Mouse (Mus musculus) spleen, adult 2 months (tissue): Measurements from ENCODE around the gene Nrf1. TPM values are rescaled to one million over a fixed set of nuclear protein-coding genes. Genes with fewer than 3 reads are reported as not detected.

Experiments used
- DNase-seq, 2 experiments: peaks; one replicate each; pipeline versions ENCODE4 v3.0.0 to v3.0.0-alpha.2; 2012 to 2021; ENCODE audit warnings: low spot score in 2 of 2, low read depth in 1 of 2
- H3K27ac ChIP-seq: fragments of 200-500 bp; 2 replicates; pipeline ENCODE4 v1.5.1; 2012; ENCODE audit warnings: low read length, inconsistent platforms; ENCODE audit not compliant: insufficient read depth
- H3K27me3 ChIP-seq: fragments of 200-500 bp; 2 replicates; pipeline ENCODE4 v1.6.1; 2012; ENCODE audit warnings: mild to moderate bottlenecking, moderate library complexity, low read length, inconsistent platforms; ENCODE audit not compliant: control insufficient read depth, insufficient read depth
- H3K36me3 ChIP-seq: fragments of 200-500 bp; 2 replicates; pipeline ENCODE4 v1.6.1; 2012; ENCODE audit warnings: mild to moderate bottlenecking, low read length, inconsistent platforms; ENCODE audit not compliant: control insufficient read depth, insufficient read depth
- H3K4me1 ChIP-seq: fragments of 200-500 bp; 2 replicates; pipeline ENCODE4 v1.6.1; 2011; ENCODE audit warnings: inconsistent platforms; ENCODE audit not compliant: control insufficient read depth, insufficient read depth, insufficient read length
- H3K4me3 ChIP-seq: fragments of 200-500 bp; 2 replicates; pipeline ENCODE4 v1.5.1; 2011; ENCODE audit warnings: mild to moderate bottlenecking, inconsistent platforms; ENCODE audit not compliant: insufficient read depth, insufficient read length; ENCODE audit errors: extremely low read depth
- CTCF ChIP-seq: fragments of 200-500 bp; IDR thresholded peaks from 2 replicates; pipeline ENCODE4 v1.5.1; 2011; ENCODE audit warnings: mild to moderate bottlenecking, inconsistent platforms; ENCODE audit not compliant: insufficient read depth, insufficient read length, insufficient replicate concordance; ENCODE audit errors: extremely low read depth
- POLR2A ChIP-seq: fragments of 200-500 bp; IDR thresholded peaks from 2 replicates; pipeline ENCODE4 v1.6.1; 2011; ENCODE audit warnings: low read depth, low read length, inconsistent platforms
- WGBS: fragments of 180-500 bp; shearing (Covaris S2); methylation state at CpG from one replicate; pipeline ENCODE4 v1.1.7; 2018; 5-methylcytosine and 5-hydroxymethylcytosine counted together
- polyA plus RNA-seq: library from polyadenylated mRNA; depleted of rRNA; stranded (reverse); fragments of >200 nt; gene quantifications from 2 replicates; pipeline ENCODE4 v1.2.3, GENCODE M21; 2012

Gene Nrf1
- polyA plus RNA-seq, 1 experiment = 32.9 TPM

- no peak for TF ChIP-seq CTCF
- no peak for TF ChIP-seq POLR2A
- H3K27me3 ChIP-seq = peaks cover 16% of the 10 kb centered on the region
- H3K27ac ChIP-seq = no peak overlapping the region
- DNase-seq = no peak
- no peaks in the 10 kb centered on the region for H3K36me3 ChIP-seq
- WGBS = 89% methylated on average over 3 of the region's 3 CpGs
- H3K4me1 ChIP-seq = peaks cover 4% of the 10 kb centered on the region
- H3K4me3 ChIP-seq = no peak overlapping the region
Observed at GRCm38 (mm10) chr6:30168275-30168674, 120.5 kb downstream of the Nrf1 start.

GRCm38 (mm10) chr6:30169148-30169547 is 121.4 kb downstream of the Nrf1 start:
- WGBS = 88% methylated on average over 12 of the region's 12 CpGs

GRCm38 (mm10) chr6:30171226-30171625 is 123.4 kb downstream of the Nrf1 start:
- peaks cover 43% of the 10 kb centered on the region for H3K27me3 ChIP-seq
- no peak for DNase-seq
- 20% methylated on average over 8 of the region's 8 CpGs for WGBS
- no peak overlapping the region for H3K27ac ChIP-seq
- H3K4me3 ChIP-seq = no peak overlapping the region
- peaks cover 19% of the 10 kb centered on the region for H3K4me1 ChIP-seq
- H3K36me3 ChIP-seq = no peaks in the 10 kb centered on the region
- TF ChIP-seq POLR2A (no peak), CTCF (no peak)

More at GRCm38 (mm10) chr6:30169148-30169547, 121.4 kb downstream of the Nrf1 start:
- Histone ChIP-seq H3K27ac (no peak overlapping the region), H3K4me1 (peaks cover 11% of the 10 kb centered on the region), H3K27me3 (peaks cover 25% of the 10 kb centered on the region), H3K4me3 (no peak overlapping the region), H3K36me3 (no peaks in the 10 kb centered on the region)
- TF ChIP-seq CTCF = no peak
- no peak for DNase-seq

GRCm38 (mm10) chr6:30171967-30172366 is 124.2 kb downstream of the Nrf1 start:
- WGBS = 30% methylated on average over 10 of the region's 10 CpGs
- TF ChIP-seq POLR2A (no peak), CTCF (no peak)
- Histone ChIP-seq H3K27ac (no peak overlapping the region), H3K4me3 (no peak overlapping the region), H3K4me1 (peaks cover 22% of the 10 kb centered on the region), H3K36me3 (no peaks in the 10 kb centered on the region), H3K27me3 (peaks cover 43% of the 10 kb centered on the region)
- no peak for DNase-seq

- Histone ChIP-seq H3K4me3 (no peak overlapping the region), H3K36me3 (no peaks in the 10 kb centered on the region), H3K27me3 (peaks cover 46% of the 10 kb centered on the region), H3K4me1 (peaks cover 22% of the 10 kb centered on the region), H3K27ac (no peak overlapping the region)
- DNase-seq = no peak
- TF ChIP-seq POLR2A (no peak), CTCF (no peak)
- 24% methylated on average over 8 of the region's 8 CpGs for WGBS
Observed at GRCm38 (mm10) chr6:30172441-30172819, 124.6 kb downstream of the Nrf1 start.

GRCm38 (mm10) chr6:30172820-30173550 is 125.2 kb downstream of the Nrf1 start:
- TF ChIP-seq CTCF (0 out of 2 replicates have a peak, but pooled peaks have one; percentile 24), POLR2A (no peak)
- peaks cover 49% of the 10 kb centered on the region for H3K27me3 ChIP-seq
- peaks cover 24% of the 10 kb centered on the region for H3K4me1 ChIP-seq
- H3K27ac ChIP-seq = no peak overlapping the region
- H3K36me3 ChIP-seq = no peaks in the 10 kb centered on the region
- DNase-seq = no peak
- H3K4me3 ChIP-seq = peak overlapping the region; percentile 51; the same call in 1 of the 2 replicates
- WGBS = 8% methylated on average over 44 of the region's 44 CpGs
